Mouse (Mus musculus) stomach, embryonic 15.5 days (tissue): ENCODE results near the gene Limd1. TPM values are rescaled to one million over a fixed set of nuclear protein-coding genes. Genes with fewer than 3 reads are reported as not detected.

Experiments used
- ATAC-seq: fragments of 200-750 bp; cut with Nextera tagmentation; 2 replicates; pipeline ENCODE4 v1.8.0; 2017; ENCODE audit warnings: low read depth, moderate number of reproducible peaks, moderate TSS enrichment; ENCODE audit not compliant: insufficient read depth, low FRiP score
- H3K27ac ChIP-seq: fragments of 300-500 bp; sonication (generic); 2 replicates; pipeline ENCODE4 v1.5.1; 2015; ENCODE audit warnings: mild to moderate bottlenecking, inconsistent platforms
- H3K27me3 ChIP-seq: fragments of 300-500 bp; sonication (generic); replicated peaks from 2 replicates; pipeline ENCODE4 v1.6.1; 2015; ENCODE audit warnings: inconsistent platforms
- H3K36me3 ChIP-seq: fragments of 300-500 bp; sonication (generic); 2 replicates; pipeline ENCODE4 v1.6.1; 2015; ENCODE audit warnings: inconsistent platforms
- H3K4me1 ChIP-seq: fragments of 300-500 bp; sonication (generic); 2 replicates; pipeline ENCODE4 v1.6.1; 2015; ENCODE audit warnings: inconsistent platforms
- H3K4me2 ChIP-seq: fragments of 300-500 bp; sonication (generic); 2 replicates; pipeline ENCODE4 v1.6.1; 2015; ENCODE audit warnings: mild to moderate bottlenecking, inconsistent platforms
- H3K4me3 ChIP-seq: fragments of 300-500 bp; sonication (generic); replicated peaks from 2 replicates; pipeline ENCODE4 v1.5.1; 2015; ENCODE audit warnings: inconsistent platforms
- H3K9ac ChIP-seq: fragments of 300-500 bp; sonication (generic); 2 replicates; pipeline ENCODE4 v1.6.1; 2015; ENCODE audit warnings: inconsistent platforms
- H3K9me3 ChIP-seq: fragments of 300-500 bp; sonication (generic); 2 replicates; pipeline ENCODE4 v1.6.1; 2016; ENCODE audit warnings: inconsistent platforms
- WGBS: fragments of 180-500 bp; shearing (Covaris S2); methylation state at CpG from one replicate; pipeline ENCODE4 v1.1.7; 2015; 5-methylcytosine and 5-hydroxymethylcytosine counted together
- polyA plus RNA-seq: library from polyadenylated mRNA; unstranded; fragments of >200 nt; fragmentation: Nextera tagmentation; extraction: Ambion mirVana; gene quantifications from 2 replicates; pipeline ENCODE4 v1.2.1, GENCODE M21; 2015

Gene Limd1
- polyA plus RNA-seq, 1 experiment from 2014 or later: 46.1 TPM

DNA sequence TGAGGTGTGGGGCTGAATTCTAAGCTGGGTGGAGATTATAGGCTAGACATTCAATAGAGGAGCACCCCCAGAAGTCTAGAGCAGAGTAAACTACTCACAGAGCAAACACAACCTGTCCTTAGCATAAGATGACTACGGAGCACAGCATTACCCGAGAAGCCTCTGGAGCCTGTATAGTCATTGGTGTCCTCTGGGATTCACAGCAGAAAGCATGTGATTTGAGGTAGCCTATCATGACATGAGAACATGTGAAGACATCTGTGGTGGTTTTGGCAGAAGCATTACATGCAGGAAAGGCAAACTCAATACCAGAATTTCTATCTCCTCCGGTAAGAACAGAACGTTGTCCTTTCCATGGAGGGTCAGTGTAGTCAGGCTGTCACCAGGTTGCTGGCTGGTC is 7.1 kb downstream of the Limd1 start:
- Histone ChIP-seq H3K36me3 (no peaks in the 10 kb centered on the region; the same call in 1 of the 2 replicates), H3K27ac (no peak overlapping the region), H3K4me1 (peaks cover 52% of the 10 kb centered on the region), H3K27me3 (no peaks in the 10 kb centered on the region), H3K4me2 (no peak overlapping the region), H3K9ac (no peak overlapping the region), H3K4me3 (no peak overlapping the region), H3K9me3 (no peaks in the 10 kb centered on the region)
- WGBS: 92% methylated on average over 4 of the region's 4 CpGs
- ATAC-seq: no peak

DNA sequence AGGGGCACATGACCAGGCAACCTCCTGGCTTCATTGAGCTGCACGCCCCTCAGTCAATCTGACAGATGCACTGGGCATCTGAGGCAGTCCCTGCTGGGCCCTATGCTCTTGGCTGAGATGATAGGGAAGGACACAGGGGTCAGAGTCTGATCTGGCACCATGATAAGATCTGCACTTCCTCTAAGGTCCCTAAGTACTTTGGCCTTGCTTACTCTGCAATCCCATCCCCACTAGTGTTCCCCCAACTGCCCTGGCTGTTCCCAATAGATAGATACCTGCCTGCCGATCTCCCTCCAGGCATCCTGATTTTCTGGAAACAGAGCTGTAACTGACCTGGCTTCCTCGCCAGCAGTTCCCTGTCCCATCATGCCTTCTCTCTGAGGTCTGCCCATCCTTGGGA is 8.1 kb downstream of the Limd1 start:
- no peak for ATAC-seq
- Histone ChIP-seq H3K4me3 (no peak overlapping the region), H3K4me2 (no peak overlapping the region), H3K9ac (no peak overlapping the region), H3K9me3 (no peaks in the 10 kb centered on the region), H3K27me3 (no peaks in the 10 kb centered on the region), H3K27ac (no peak overlapping the region), H3K36me3 (no peaks in the 10 kb centered on the region; the same call in 1 of the 2 replicates), H3K4me1 (peaks cover 53% of the 10 kb centered on the region)
- WGBS: 68% methylated on average over 3 of the region's 3 CpGs

DNA sequence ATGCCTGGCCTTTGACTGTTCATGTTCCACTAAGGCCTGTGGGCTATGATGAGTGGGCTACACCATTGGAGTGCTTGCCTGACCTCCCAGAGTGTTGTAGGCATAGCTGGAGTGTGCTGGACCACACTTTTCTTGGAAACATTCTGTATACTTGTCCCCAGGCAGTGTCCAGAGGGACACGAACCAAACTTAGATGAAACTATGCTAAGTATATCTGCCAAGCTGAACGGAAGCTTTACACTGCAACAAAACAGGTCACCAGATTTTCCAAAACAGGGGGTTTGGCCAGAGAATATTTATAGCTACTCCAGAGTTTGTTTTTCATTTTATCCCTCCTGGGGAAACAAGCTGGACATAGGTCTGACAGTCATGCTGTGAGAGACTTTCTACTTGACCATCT is 10.6 kb downstream of the Limd1 start:
- Histone ChIP-seq H3K4me3 (no peak overlapping the region), H3K27ac (no peak overlapping the region), H3K4me2 (no peak overlapping the region), H3K36me3 (no peaks in the 10 kb centered on the region; the same call in 1 of the 2 replicates), H3K27me3 (no peaks in the 10 kb centered on the region), H3K9me3 (no peaks in the 10 kb centered on the region), H3K4me1 (peaks cover 53% of the 10 kb centered on the region), H3K9ac (no peak overlapping the region)
- 62% methylated on average over 2 of the region's 2 CpGs for WGBS
- ATAC-seq: no peak

DNA sequence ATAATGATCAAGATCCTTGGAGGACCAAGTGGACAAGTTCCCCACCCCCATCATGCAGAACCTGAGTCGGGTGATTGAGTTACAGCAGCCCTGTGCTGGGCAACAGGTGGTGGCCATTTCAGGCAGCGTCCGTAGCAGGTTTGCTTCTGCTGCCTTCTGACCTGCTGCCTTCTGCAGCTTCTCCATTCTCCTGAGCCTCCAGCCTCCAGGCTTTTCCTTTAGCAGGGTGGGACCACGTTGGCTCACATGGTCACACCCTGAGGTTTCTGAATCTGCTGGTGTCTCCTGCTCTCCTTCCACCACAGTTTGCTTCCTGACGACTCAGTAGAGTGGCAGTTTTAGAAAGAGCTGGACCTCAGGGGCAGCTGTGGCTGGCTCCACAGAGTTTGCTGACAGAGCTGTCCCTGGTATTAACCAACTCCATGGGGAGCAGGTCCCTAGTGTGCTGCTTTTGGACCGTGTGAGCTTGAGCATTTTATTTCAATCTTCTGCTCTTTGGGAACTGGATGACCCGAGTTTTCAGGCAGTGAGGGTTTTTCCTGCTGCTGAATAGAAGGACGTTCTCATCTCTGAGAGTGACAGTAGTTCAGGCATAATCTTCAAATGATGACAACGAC is 11.3 kb downstream of the Limd1 start:
- no peak overlapping the region for H3K4me3 ChIP-seq
- H3K27me3 ChIP-seq: no peaks in the 10 kb centered on the region
- H3K4me1 ChIP-seq: peaks cover 50% of the 10 kb centered on the region
- 55% methylated on average over 9 of the region's 9 CpGs for WGBS
- no peak for ATAC-seq
- H3K36me3 ChIP-seq: no peaks in the 10 kb centered on the region; the same call in 1 of the 2 replicates
- no peak overlapping the region for H3K27ac ChIP-seq
- H3K4me2 ChIP-seq: no peak overlapping the region
- no peaks in the 10 kb centered on the region for H3K9me3 ChIP-seq
- H3K9ac ChIP-seq: no peak overlapping the region

DNA sequence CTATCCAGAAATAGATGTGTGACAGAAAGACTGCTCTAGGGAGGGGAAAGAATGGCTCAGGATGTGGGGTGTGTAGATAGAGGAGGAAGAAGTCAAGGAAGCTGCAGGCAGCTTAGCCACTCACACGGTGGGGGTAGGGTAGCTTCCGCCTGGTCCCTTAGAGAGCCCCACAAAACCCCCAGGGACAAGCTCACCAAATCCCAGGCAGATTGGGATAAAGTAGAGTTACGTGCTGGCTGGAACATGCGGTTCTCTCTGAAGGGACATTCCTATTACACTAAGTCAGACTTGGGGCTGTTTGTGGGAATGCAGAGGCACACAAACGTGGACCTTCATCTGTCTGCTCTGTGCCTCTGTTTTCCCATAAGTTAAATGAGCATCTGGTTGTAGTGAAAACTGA is 12.4 kb downstream of the Limd1 start:
- no peak overlapping the region for H3K4me2 ChIP-seq
- no peak overlapping the region for H3K9ac ChIP-seq
- no peaks in the 10 kb centered on the region for H3K9me3 ChIP-seq
- peak overlapping the region; percentile 48; the same call in 1 of the 2 replicates for H3K27ac ChIP-seq
- 56% methylated on average over 5 of the region's 5 CpGs for WGBS
- peaks cover 48% of the 10 kb centered on the region for H3K4me1 ChIP-seq
- no peaks in the 10 kb centered on the region for H3K36me3 ChIP-seq
- ATAC-seq: 0 out of 2 replicates have a peak, but pooled peaks have one; percentile 18
- no peak overlapping the region for H3K4me3 ChIP-seq
- no peaks in the 10 kb centered on the region for H3K27me3 ChIP-seq

DNA sequence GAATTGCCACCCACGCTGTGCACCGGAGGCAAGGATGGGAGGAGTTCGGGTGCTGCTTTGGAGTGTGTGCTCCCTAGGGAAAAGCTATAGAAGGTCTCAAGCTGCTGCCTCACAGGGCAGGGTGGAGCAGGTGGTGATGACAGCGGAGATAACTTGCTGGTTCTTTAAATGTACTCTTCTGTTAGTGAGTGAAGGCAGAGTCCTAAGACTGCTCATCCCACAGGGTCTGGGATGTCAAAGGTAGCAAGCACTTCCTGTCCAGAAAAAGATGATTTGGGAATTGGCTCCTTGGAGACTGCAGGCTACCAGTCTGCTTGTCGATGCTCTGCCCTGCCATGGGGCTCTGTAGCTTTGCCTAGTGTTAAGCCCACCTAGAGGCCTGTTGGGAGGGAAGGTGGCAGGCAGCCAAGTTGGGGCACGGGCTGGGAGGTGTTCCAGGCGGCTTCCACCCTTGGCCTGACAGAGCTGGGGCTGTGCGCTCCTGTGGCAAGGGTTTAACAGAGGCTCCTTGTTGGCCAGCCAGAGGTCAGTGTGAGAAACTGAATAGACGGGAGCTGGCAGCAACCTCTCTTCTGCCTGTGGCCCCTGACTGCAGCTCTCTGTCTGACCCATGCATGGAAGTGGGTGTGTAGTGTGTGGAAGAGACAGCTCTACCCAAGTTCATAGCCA is 13.5 kb downstream of the Limd1 start:
- Histone ChIP-seq H3K36me3 (no peaks in the 10 kb centered on the region), H3K9me3 (no peaks in the 10 kb centered on the region), H3K27ac (peak overlapping the region; percentile 28), H3K27me3 (no peaks in the 10 kb centered on the region), H3K4me2 (no peak overlapping the region), H3K4me1 (peaks cover 40% of the 10 kb centered on the region), H3K9ac (no peak overlapping the region), H3K4me3 (no peak overlapping the region)
- 59% methylated on average over 9 of the region's 9 CpGs for WGBS
- peak; percentile 73 for ATAC-seq

DNA sequence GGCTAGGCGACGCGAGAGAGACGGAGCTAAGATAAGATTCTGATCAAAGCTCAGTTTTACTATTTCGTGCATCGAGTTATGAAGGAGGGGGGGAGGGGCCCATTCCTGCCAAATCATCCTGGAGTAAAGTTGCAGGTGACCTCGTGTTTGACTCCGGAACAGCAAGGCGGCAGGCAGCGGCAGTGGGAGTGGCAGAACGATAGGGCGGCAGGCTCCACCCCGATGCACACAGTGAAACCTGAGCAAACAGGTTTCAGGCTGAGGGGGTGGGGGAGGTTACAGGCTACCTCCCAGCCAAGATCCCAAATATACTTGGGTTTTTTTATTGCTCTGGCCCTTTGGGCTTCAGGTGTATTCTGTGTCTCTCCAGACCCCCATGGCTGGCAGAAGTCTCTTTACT is 18.2 kb downstream of the Limd1 start:
- Histone ChIP-seq H3K27me3 (no peaks in the 10 kb centered on the region), H3K9ac (no peak overlapping the region), H3K9me3 (no peaks in the 10 kb centered on the region), H3K4me1 (peaks cover 17% of the 10 kb centered on the region), H3K4me3 (no peak overlapping the region), H3K36me3 (no peaks in the 10 kb centered on the region), H3K4me2 (peak overlapping the region; percentile 30), H3K27ac (peak overlapping the region; percentile 61; the same call in 1 of the 2 replicates)
- peak; percentile 56; the same call in 1 of the 2 replicates for ATAC-seq
- 18% methylated on average over 13 of the region's 13 CpGs for WGBS

DNA sequence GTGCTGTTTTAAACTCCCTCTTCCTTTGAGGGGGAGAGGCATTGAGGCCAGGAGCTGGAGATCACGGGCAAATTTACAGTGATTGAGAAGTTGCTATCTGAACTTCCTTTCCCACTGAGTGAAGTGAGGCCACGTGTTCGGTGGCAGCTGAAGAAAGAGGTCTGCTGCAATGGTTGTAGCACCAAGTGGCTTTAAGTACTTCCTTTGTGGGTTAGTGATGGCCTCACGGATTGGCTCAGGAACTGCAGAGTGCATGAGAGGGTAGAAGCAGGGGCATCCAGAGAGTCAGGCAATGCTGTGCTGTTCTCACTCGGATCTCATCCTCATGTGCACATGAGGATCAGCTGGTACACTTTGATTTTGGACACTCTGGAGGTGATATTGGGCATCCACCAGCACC is 19.4 kb downstream of the Limd1 start:
- Histone ChIP-seq H3K27me3 (no peaks in the 10 kb centered on the region), H3K4me3 (no peak overlapping the region), H3K9ac (no peak overlapping the region), H3K36me3 (peaks cover 2% of the 10 kb centered on the region; the same call in 1 of the 2 replicates), H3K27ac (0 out of 2 replicates have a peak overlapping the region, but pooled peaks have one; percentile 7), H3K9me3 (no peaks in the 10 kb centered on the region), H3K4me1 (peaks cover 8% of the 10 kb centered on the region; the same call in 1 of the 2 replicates), H3K4me2 (no peak overlapping the region)
- WGBS: 56% methylated on average over 5 of the region's 5 CpGs
- ATAC-seq: no peak

DNA sequence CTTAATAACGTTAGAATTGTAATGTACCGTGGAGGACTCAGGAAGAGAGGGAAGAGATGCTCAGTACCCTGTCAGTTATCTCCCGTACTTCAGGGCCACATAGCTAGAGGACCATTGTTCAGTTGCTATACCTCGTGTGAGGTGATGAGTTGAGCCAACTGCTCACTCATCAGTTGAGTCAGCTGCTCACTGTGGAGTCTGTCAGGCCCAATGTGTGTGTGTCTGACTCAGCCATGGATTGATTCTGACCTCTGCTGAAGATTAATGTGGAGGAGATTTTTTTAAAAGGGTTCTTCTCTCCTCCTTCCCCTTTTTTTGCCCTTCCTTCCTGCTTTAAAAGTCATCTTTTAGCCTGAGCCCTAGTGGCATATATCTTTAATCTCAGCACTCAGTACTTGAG is 22.0 kb downstream of the Limd1 start:
- Histone ChIP-seq H3K9me3 (no peaks in the 10 kb centered on the region), H3K4me1 (peaks cover 12% of the 10 kb centered on the region; the same call in 1 of the 2 replicates), H3K4me2 (no peak overlapping the region), H3K4me3 (no peak overlapping the region), H3K27ac (no peak overlapping the region), H3K36me3 (peaks cover 4% of the 10 kb centered on the region; the same call in 1 of the 2 replicates), H3K27me3 (no peaks in the 10 kb centered on the region), H3K9ac (no peak overlapping the region)
- WGBS: 83% methylated on average over 4 of the region's 4 CpGs
- ATAC-seq: no peak

DNA sequence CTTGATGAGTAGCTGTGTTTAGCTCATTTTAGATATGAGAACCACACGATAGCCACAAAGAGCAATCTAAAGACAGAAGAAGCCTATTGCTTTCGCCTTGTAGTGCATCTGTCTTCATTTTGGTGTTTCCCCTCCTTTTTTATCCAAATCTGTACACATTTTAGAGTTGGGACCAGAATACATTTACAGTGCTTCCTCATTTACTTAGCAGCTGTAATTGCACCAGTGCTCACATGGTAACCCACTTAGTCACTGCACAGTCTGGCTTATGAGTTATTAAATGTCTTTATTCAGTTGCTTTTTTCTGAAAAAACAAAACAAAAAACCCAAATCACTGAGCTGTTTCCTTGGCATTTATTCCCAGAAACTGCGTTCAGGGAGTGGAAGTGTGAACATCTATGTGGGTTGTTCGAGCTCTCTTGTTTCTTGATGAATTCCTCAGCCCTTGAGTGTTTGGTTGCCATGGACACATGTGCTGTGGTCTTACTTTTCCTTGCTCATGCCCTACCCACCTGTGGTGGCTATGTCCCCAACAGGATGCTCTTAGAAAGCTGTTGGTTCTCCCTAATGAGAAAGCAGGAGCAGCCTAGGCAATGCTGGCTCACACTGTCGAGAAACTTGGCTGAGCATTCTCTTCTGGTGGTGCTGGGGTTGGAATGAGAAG is 24.8 kb downstream of the Limd1 start:
- no peak for ATAC-seq
- H3K4me1 ChIP-seq: peaks cover 13% of the 10 kb centered on the region; the same call in 1 of the 2 replicates
- H3K27me3 ChIP-seq: no peaks in the 10 kb centered on the region
- H3K4me3 ChIP-seq: no peak overlapping the region
- H3K27ac ChIP-seq: no peak overlapping the region
- H3K9me3 ChIP-seq: no peaks in the 10 kb centered on the region
- no peak overlapping the region for H3K4me2 ChIP-seq
- peaks cover 4% of the 10 kb centered on the region; the same call in 1 of the 2 replicates for H3K36me3 ChIP-seq
- no peak overlapping the region for H3K9ac ChIP-seq
- WGBS: 85% methylated on average over 5 of the region's 5 CpGs

DNA sequence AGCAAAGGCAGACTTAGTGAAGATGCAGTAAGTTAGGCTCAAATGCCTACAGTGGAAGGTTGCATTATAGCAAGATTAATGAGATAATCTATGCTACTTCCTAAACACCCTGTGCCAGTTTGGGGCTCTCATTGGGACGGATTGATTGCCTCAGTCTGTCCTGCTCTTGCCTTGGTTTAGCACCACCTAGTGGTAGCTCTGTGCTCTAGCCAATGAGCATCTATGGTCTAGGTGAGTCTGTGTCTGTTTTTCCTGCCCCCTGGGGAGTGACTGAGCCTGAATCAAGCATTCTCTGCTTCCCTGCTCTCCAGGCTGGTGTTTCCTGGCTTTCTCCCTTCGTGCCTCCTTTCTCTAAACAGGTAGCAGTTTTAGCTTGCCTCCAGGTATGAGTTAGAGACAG is 25.8 kb downstream of the Limd1 start:
- Histone ChIP-seq H3K4me3 (no peak overlapping the region), H3K36me3 (peaks cover 4% of the 10 kb centered on the region; the same call in 1 of the 2 replicates), H3K27ac (no peak overlapping the region), H3K27me3 (no peaks in the 10 kb centered on the region), H3K9ac (no peak overlapping the region), H3K4me2 (no peak overlapping the region), H3K9me3 (no peaks in the 10 kb centered on the region), H3K4me1 (peaks cover 13% of the 10 kb centered on the region; the same call in 1 of the 2 replicates)
- peak; percentile 63; the same call in 1 of the 2 replicates for ATAC-seq
- WGBS: 26% methylated on average over 2 of the region's 2 CpGs

DNA sequence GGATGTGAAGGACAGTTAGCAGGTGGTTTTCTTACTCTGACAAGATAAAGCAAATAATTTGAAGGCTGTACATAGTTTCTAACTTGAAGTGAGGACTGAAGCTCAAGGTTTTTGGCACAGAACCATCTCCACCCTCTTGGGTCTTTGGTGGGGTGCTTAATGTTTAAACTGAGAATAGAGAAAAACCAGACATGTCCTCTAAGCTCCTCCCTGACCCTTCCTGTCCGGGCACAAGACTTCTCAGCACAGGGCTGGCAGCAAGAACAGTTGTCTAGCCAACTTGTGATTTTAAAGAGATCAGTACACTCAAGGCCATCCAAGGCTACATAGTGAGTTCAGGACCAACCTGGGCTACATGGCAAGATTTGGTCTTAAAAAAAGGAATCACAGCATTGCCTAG is 27.1 kb downstream of the Limd1 start:
- H3K4me3 ChIP-seq: no peak overlapping the region
- peaks cover 16% of the 10 kb centered on the region; the same call in 1 of the 2 replicates for H3K4me1 ChIP-seq
- H3K36me3 ChIP-seq: peaks cover 5% of the 10 kb centered on the region; the same call in 1 of the 2 replicates
- WGBS: 26% methylated on average over 1 of the region's 1 CpGs
- H3K27me3 ChIP-seq: no peaks in the 10 kb centered on the region
- H3K4me2 ChIP-seq: no peak overlapping the region
- ATAC-seq: no peak; the same call in 1 of the 2 replicates
- H3K9ac ChIP-seq: no peak overlapping the region
- no peak overlapping the region for H3K27ac ChIP-seq
- no peaks in the 10 kb centered on the region for H3K9me3 ChIP-seq
